Mouse (Mus musculus) brain, embryonic 14.5 days (tissue): ENCODE data around the gene Npepps.

Experiments used
- CTCF ChIP-seq: fragments of 200-500 bp; IDR thresholded peaks from 2 replicates; pipeline ENCODE4 v1.5.1; 2012; ENCODE audit warnings: inconsistent platforms, mild to moderate bottlenecking, moderate library complexity, borderline replicate concordance; ENCODE audit not compliant: insufficient read depth, insufficient read length; ENCODE audit errors: extremely low read depth
- POLR2A ChIP-seq: fragments of 200-500 bp; IDR thresholded peaks from 2 replicates; pipeline ENCODE4 v1.6.1; 2012; ENCODE audit warnings: mild to moderate bottlenecking, inconsistent platforms, borderline replicate concordance; ENCODE audit not compliant: poor library complexity, insufficient read depth, insufficient read length, severe bottlenecking; ENCODE audit errors: extremely low read depth

GRCm38 (mm10) chr11:97223485-97223884 lies 57.0 kb downstream of the Npepps start:
- TF ChIP-seq CTCF (no peak), POLR2A (no peak)
